Mouse (Mus musculus): ENCODE measurements at regions not wholly inside any gene's neighbourhood (a gene's known extent, or its start where the extent isn't known, plus 50 kb on each side); places are given as distances from the start of the nearest gene placed in this dataset.

DNA sequence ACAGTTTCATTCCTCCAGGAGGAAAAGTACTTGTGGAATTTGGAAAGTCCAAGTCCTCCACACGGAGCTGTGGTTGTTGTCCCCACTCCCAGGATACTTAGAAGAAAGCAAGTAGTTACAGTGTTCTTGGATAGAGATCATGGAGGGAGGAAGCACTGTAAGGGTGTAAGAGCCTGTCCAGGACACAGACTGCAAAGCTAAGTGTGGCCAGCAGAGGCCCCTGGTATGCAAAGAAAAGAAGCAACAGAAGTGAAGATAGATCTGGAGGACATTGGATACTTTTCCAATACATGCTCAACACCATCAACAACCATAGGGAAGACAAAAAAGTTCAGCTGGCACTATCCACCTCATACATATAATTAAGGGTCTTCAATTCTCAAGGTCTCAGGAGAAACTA lies 197.4 kb downstream of the Meis1 start:
- DNase-seq (ENCODE audit: low spot score in 2 of 2): no peak

DNA sequence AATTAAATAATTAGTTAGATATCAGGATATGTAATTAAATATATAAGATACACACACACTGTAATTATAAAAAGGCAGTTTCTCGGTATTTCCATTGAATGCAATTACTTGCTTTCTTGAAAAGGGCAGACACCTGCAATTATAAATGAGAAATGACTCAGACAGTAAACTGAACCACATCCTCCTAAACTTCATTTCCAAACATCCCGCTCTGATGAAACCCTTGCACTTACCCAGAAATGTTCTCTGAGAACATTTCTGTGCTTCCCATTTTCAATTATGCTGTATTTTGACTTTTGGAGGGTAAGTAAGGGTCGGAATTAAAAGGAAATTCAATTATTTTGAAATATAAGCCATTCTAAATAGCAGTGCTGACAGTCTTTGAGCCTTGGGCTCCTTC lies 204.7 kb downstream of the Meis1 start:
- DNase-seq (ENCODE audit: low spot score in 2 of 2): no peak

- DNase-seq (ENCODE audit: low spot score in 2 of 2): no peak
Measured at GRCm38 (mm10) chr11:18767479-18767878, 251.3 kb downstream of the Meis1 start.

DNA sequence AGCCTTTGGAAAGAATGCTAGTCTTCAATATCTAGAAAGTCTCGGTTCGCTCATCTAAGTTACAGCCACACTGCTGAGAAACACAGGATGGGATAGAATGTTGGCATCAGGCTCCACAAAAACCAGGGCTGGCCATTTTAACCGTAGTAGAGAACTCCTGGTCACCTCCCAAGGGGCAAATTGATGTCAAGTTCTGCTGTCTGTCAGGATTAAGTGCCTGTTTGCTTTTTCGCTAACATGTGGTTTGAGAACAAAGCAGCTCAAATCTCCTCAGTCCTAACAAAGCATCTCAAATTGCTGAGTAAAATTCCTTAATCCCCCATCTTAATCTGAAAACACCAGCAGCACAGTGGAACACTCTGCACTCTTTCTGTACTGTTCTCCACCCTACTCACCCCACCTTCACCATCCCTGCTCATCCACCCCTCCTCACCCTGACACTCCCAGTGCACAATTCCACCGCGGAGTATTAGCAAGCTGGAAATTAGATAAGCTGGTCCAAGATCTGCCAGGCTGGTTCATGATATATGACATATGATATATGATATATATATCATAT lies 252.2 kb downstream of the Meis1 start:
- DNase-seq (ENCODE audit: low spot score in 2 of 2): no peak

DNA sequence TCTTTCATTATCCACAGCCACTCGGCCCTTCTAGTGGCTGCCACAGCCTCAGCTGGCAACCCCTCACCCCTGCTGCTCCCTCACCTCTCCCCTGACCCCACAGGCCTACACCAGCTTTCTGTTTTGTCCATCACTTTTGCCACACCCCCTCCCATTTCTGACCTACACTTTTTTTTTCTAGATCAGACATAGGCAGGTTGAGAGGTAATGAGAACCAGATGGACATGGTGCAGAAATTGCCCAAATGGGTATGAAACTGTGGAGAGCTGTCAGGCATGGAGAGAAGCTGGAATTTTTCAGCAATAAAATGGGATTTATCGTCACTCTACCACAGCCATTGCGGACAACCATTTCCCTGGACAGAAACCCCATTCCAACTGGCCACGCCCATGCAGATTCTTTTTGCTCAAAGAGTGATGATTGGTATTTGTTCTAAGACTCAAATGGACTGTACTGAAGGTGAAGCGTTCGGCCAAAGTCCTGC lies 260.2 kb downstream of the Meis1 start:
- no peak for DNase-seq (ENCODE audit: low spot score in 2 of 2)

DNA sequence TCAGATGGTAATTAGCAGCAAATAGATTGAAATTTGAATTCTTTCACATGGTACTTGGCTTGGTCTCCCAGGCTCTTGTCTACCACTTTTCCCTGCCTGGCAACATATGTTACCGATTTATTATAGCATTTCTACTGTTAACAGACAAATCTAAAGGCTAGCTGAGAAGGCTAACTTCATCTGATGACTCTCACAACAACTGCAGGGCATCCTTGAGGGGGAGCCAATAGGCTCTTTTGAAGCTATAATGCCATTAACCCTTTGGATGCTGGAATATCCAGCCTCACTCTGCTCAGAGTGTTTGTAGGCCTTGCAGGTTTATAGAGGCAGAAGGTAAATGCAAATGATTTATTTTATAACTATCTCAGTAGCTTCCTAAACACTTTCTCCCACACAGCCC lies 262.2 kb downstream of the Meis1 start:
- DNase-seq (ENCODE audit: low spot score in 2 of 2): no peak

GRCm38 (mm10) chr11:18754732-18755525 lies 263.9 kb downstream of the Meis1 start:
- no peak for DNase-seq (ENCODE audit: low spot score in 2 of 2)

- DNase-seq (ENCODE audit: low spot score in 2 of 2): no peak
Measured at GRCm38 (mm10) chr11:18753856-18754255, 264.9 kb downstream of the Meis1 start.

- no peak for DNase-seq (ENCODE audit: low spot score in 2 of 2)
Measured at GRCm38 (mm10) chr11:18753246-18753645, 265.5 kb downstream of the Meis1 start.

DNA sequence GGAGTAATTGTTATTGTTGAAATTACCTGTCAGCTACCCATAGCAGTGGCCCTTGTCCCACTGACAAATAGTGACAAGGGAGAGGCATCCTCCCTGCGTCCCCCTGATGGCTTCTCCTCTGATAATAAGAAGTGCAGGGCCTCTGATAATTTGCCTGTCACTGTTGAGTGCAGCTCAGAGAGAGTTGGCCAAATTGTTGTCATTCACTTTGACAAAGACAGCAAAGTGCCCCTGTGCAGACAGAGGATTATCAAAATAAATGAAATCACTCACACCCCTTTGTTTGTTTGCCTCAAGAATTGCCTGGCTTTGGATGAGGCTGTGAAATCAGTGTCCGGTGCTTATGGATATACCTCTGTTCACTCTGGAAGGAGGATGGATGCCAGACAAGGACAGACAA lies 266.3 kb downstream of the Meis1 start:
- no peak for DNase-seq (ENCODE audit: low spot score in 2 of 2)

DNA sequence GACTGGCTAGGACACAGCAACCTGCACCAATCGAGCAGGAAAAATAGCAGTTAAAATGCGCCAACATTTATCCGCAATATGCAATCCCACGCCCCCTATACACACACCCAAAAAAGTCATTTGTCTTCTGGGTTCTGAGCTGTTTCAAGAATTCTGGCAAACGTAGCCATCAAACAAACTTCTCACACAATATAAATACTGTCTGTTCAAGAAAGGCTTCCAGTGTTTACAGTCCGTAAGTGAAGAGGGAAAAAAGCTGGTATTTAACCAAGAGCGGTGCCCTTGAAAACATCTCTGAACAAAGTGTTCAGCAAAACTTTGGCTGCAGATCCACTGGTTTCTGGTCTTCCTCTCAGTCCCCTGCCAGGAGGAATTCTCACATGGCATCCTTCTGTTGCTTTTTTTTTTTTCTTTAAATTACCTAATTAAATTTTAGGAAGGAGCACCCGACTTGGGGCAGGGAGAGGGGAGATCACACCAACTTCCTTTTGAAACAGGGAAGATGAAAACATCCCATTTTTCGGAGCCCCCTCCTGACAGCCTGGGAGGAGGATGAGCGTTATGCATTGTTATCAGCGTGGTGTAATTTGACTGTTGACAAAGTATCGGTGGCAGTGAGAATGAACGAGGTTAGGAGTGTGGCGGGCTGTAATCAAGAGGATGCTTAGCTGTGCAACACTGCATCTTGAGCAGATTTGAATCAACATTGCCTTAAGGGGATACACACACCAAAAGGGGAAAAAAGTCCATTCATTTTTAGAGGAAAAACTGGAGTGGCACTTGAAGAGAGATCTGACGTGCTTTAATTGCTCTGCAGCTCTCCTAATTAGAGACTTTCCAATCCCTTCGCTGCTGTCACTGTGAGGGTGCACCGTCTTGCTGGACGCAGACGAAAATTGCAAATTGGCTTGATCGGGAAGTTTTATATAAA lies 267.6 kb downstream of the Meis1 start:
- no peak for DNase-seq (ENCODE audit: low spot score in 2 of 2)

GRCm38 (mm10) chr11:18750080-18750375 lies 268.8 kb downstream of the Meis1 start:
- DNase-seq (ENCODE audit: low spot score in 2 of 2): no peak

GRCm38 (mm10) chr11:18749265-18750079 lies 269.3 kb downstream of the Meis1 start:
- no peak for DNase-seq (ENCODE audit: low spot score in 2 of 2)

DNA sequence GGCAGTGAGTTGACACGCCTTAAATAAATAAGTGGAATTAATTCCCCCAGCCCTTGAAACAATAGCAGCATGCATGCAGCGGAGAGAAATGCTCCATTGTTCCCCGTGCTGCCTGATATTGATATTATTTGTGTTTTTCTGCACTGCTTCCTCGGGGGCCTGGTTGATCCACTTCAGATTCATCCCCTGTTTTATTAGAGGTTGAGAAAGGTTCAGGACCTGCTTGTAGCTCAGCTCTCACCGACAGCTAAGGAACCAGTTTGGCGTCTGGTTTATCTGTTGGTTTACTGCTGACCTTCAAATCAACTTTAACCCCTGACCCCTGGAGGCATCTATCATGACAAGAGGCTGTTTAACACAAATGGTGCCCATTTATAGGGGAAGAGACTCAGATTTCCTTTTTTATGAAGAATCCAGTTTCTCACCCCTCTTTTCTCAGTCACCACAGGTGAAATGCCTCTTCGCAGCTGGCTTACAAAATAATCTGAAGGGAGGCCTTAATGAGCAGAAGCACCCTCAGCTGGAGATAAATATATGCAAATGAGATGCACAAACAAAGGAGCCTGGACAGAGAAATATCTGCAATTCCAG lies 270.8 kb downstream of the Meis1 start:
- no peak for DNase-seq (ENCODE audit: low spot score in 2 of 2)

DNA sequence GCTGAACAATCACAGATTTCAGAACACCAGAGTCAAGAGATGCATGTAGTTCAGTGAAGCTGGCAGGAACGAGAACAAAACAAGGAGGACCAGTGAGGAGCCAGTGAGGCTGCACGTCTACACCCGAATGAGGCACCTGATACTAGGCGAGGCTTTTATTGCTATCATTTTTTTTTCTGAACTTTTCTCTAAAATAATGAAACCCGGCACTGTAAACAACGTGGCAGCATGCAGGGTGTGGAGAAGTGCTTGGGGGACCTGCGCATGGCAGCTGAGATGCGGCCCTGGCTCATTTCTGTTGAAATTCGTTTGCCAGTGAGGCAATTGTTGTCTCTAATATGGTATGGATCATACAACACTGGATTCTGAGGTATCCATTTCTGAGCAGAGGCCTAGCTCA lies 271.4 kb downstream of the Meis1 start:
- no peak for DNase-seq (ENCODE audit: low spot score in 2 of 2)

GRCm38 (mm10) chr11:18746486-18746885 lies 272.3 kb downstream of the Meis1 start:
- no peak for DNase-seq (ENCODE audit: low spot score in 2 of 2)

- no peak for DNase-seq (ENCODE audit: low spot score in 2 of 2)
Measured at GRCm38 (mm10) chr11:18745840-18746239, 272.9 kb downstream of the Meis1 start.

GRCm38 (mm10) chr11:18734904-18735664 lies 283.7 kb downstream of the Meis1 start:
- no peak for DNase-seq (ENCODE audit: low spot score in 2 of 2)

- DNase-seq (ENCODE audit: low spot score in 2 of 2): no peak
Measured at GRCm38 (mm10) chr11:18734075-18734474, 284.7 kb downstream of the Meis1 start.

GRCm38 (mm10) chr11:18729742-18730141 lies 289.0 kb downstream of the Meis1 start:
- DNase-seq (ENCODE audit: low spot score in 2 of 2): no peak

DNA sequence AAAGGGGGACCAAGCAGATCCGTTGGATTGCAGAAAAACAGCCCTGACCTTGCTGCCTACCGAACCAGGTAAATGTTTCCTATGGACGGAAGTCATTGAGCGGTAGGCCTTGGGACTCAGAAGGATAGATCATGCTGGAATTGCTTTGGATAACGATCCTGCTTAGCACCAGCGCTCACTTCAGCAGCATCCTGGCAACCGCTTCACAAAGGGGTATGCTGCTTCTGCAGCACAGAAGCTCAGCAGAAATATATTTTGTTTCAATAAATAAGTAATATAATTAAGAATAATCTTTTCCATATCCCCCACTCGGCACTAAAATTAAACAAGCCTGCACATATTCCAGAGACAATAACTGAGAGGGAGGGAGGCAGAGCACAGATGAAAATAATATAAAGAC lies 296.0 kb downstream of the Meis1 start:
- no peak for DNase-seq (ENCODE audit: low spot score in 2 of 2)
